Mouse (Mus musculus): ENCODE data around the gene Ift88. TPM values are rescaled to one million over a fixed set of nuclear protein-coding genes. Genes with fewer than 3 reads are reported as not detected.

The Ift88 gene
- polyA plus RNA-seq (2015; fragmentation: Nextera tagmentation; extraction: Ambion mirVana): 9.3 and 10.8 TPM in 2 replicates

- peak within 1 kb of the TSS; percentile 81 for H3K4me2 ChIP-seq (ENCODE audit: low read length)
- ATAC-seq (replicated peaks; ENCODE audit: low FRiP score, low read depth) (peak; percentile 97), DNase-seq (ENCODE audit: low spot score) (peak; percentile 95)
- H3K27ac ChIP-seq: peak within 1 kb of the TSS; percentile 28; the same call in 1 of the 2 replicates
- H3K4me1 ChIP-seq (replicated peaks; ENCODE audit: insufficient read depth, low read length): no peaks in the 10 kb centered on the region
- TF ChIP-seq CTCF (IDR thresholded peaks at IDR 0.05; ENCODE audit: low read depth): no peak
- H3K9me3 ChIP-seq (replicated peaks; ENCODE audit: low read length): no peaks in the 10 kb centered on the region
- WGBS: 3% methylated on average over 41 of the region's 42 CpGs
- H3K4me3 ChIP-seq (replicated peaks; ENCODE audit: low read depth, low read length): peak within 1 kb of the TSS; percentile 96
- H3K36me3 ChIP-seq (ENCODE audit: insufficient read depth, low read length): no peaks in the 10 kb centered on the region
- H3K27me3 ChIP-seq (ENCODE audit: insufficient read depth, low read length): no peaks in the 10 kb centered on the region
- peak within 1 kb of the TSS; percentile 74 for H3K9ac ChIP-seq (ENCODE audit: low read depth, low read length)
Measured at GRCm38 (mm10) chr14:57423432-57424211, at the start of gene Ift88. Ift88 (plus strand) TSS chr14:57424062.

DNA sequence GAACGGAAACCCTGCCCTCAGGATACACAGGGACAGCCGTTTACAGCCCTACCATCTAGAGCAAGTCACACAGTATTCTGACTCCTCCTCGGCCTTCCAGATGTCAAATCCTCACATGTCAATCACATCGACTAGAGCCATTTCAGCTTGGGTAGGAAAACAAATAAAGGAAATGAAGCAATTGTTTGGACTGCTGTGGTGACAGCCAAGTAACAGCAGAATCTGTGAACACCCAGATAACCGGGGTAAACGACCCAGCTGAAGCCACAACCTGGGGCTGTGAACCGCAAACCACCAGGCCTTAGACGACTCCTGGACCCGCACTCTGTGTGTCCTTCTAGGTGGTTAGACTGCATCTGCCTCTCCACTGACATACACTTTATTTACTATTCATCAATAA, 48.7 kb upstream of the Ift88 start:
- Histone ChIP-seq H3K27me3 (ENCODE audit: insufficient read depth, low read length) (no peaks in the 10 kb centered on the region), H3K27ac (no peak overlapping the region), H3K4me2 (ENCODE audit: low read length) (no peak overlapping the region), H3K9me3 (replicated peaks; ENCODE audit: low read length) (no peaks in the 10 kb centered on the region), H3K4me1 (replicated peaks; ENCODE audit: insufficient read depth, low read length) (no peaks in the 10 kb centered on the region), H3K9ac (ENCODE audit: low read depth, low read length) (no peak overlapping the region), H3K36me3 (ENCODE audit: insufficient read depth, low read length) (no peaks in the 10 kb centered on the region), H3K4me3 (replicated peaks; ENCODE audit: low read depth, low read length) (no peak overlapping the region)
- no peak for DNase-seq (ENCODE audit: low spot score)
- 81% methylated on average over 9 of the region's 9 CpGs for WGBS
- no peak for ATAC-seq (replicated peaks; ENCODE audit: low FRiP score, low read depth)
- TF ChIP-seq CTCF (IDR thresholded peaks at IDR 0.05; ENCODE audit: low read depth): no peak

- no peak overlapping the region for H3K9ac ChIP-seq (ENCODE audit: low read depth, low read length)
- no peak for ATAC-seq (replicated peaks; ENCODE audit: low FRiP score, low read depth)
- DNase-seq (ENCODE audit: low spot score): no peak
- no peaks in the 10 kb centered on the region for H3K27me3 ChIP-seq (ENCODE audit: insufficient read depth, low read length)
- H3K9me3 ChIP-seq (replicated peaks; ENCODE audit: low read length): no peaks in the 10 kb centered on the region
- H3K4me2 ChIP-seq (ENCODE audit: low read length): no peak overlapping the region
- no peaks in the 10 kb centered on the region for H3K4me1 ChIP-seq (replicated peaks; ENCODE audit: insufficient read depth, low read length)
- no peaks in the 10 kb centered on the region for H3K36me3 ChIP-seq (ENCODE audit: insufficient read depth, low read length)
- TF ChIP-seq CTCF (IDR thresholded peaks at IDR 0.05; ENCODE audit: low read depth): no peak
- WGBS: 59% methylated on average over 8 of the region's 8 CpGs
- H3K27ac ChIP-seq: no peak overlapping the region
- no peak overlapping the region for H3K4me3 ChIP-seq (replicated peaks; ENCODE audit: low read depth, low read length)
Measured at GRCm38 (mm10) chr14:57376016-57376415, 47.8 kb upstream of the Ift88 start.

GRCm38 (mm10) chr14:57376956-57377355, 46.9 kb upstream of the Ift88 start:
- no peak for TF ChIP-seq CTCF (IDR thresholded peaks at IDR 0.05; ENCODE audit: low read depth)
- peak overlapping the region; percentile 75; the same call in 1 of the 2 replicates for H3K27ac ChIP-seq
- 73% methylated on average over 9 of the region's 9 CpGs for WGBS
- no peaks in the 10 kb centered on the region for H3K36me3 ChIP-seq (ENCODE audit: insufficient read depth, low read length)
- H3K4me1 ChIP-seq (replicated peaks; ENCODE audit: insufficient read depth, low read length): no peaks in the 10 kb centered on the region
- no peak overlapping the region for H3K4me2 ChIP-seq (ENCODE audit: low read length)
- H3K9me3 ChIP-seq (replicated peaks; ENCODE audit: low read length): no peaks in the 10 kb centered on the region
- no peaks in the 10 kb centered on the region for H3K27me3 ChIP-seq (ENCODE audit: insufficient read depth, low read length)
- H3K4me3 ChIP-seq (replicated peaks; ENCODE audit: low read depth, low read length): no peak overlapping the region
- no peak overlapping the region for H3K9ac ChIP-seq (ENCODE audit: low read depth, low read length)
- DNase-seq (ENCODE audit: low spot score) (peak; percentile 15), ATAC-seq (replicated peaks; ENCODE audit: low FRiP score, low read depth) (peak; percentile 92)

GRCm38 (mm10) chr14:57377531-57377930, 46.3 kb upstream of the Ift88 start:
- H3K27me3 ChIP-seq (ENCODE audit: insufficient read depth, low read length): no peaks in the 10 kb centered on the region
- peak overlapping the region; percentile 75; the same call in 1 of the 2 replicates for H3K27ac ChIP-seq
- no peak for ATAC-seq (replicated peaks; ENCODE audit: low FRiP score, low read depth)
- no peak for TF ChIP-seq CTCF (IDR thresholded peaks at IDR 0.05; ENCODE audit: low read depth)
- no peaks in the 10 kb centered on the region for H3K36me3 ChIP-seq (ENCODE audit: insufficient read depth, low read length)
- no peak overlapping the region for H3K4me2 ChIP-seq (ENCODE audit: low read length)
- no peak overlapping the region for H3K4me3 ChIP-seq (replicated peaks; ENCODE audit: low read depth, low read length)
- H3K4me1 ChIP-seq (replicated peaks; ENCODE audit: insufficient read depth, low read length): no peaks in the 10 kb centered on the region
- H3K9ac ChIP-seq (ENCODE audit: low read depth, low read length): no peak overlapping the region
- WGBS: 67% methylated on average over 5 of the region's 5 CpGs
- DNase-seq (ENCODE audit: low spot score): no peak
- H3K9me3 ChIP-seq (replicated peaks; ENCODE audit: low read length): no peaks in the 10 kb centered on the region

GRCm38 (mm10) chr14:57385667-57386066, 38.2 kb upstream of the Ift88 start:
- H3K27me3 ChIP-seq (ENCODE audit: insufficient read depth, low read length): no peaks in the 10 kb centered on the region
- no peaks in the 10 kb centered on the region for H3K36me3 ChIP-seq (ENCODE audit: insufficient read depth, low read length)
- ATAC-seq (replicated peaks; ENCODE audit: low FRiP score, low read depth) (no peak), DNase-seq (ENCODE audit: low spot score) (no peak)
- H3K4me1 ChIP-seq (replicated peaks; ENCODE audit: insufficient read depth, low read length): 0 out of 2 replicates have a peak, but pooled peaks cover 3% of the 10 kb centered on the region
- WGBS: 68% methylated on average over 5 of the region's 5 CpGs
- H3K4me3 ChIP-seq (replicated peaks; ENCODE audit: low read depth, low read length): no peak overlapping the region
- H3K27ac ChIP-seq: no peak overlapping the region
- TF ChIP-seq CTCF (IDR thresholded peaks at IDR 0.05; ENCODE audit: low read depth): no peak
- H3K9me3 ChIP-seq (replicated peaks; ENCODE audit: low read length): no peaks in the 10 kb centered on the region
- no peak overlapping the region for H3K4me2 ChIP-seq (ENCODE audit: low read length)
- no peak overlapping the region for H3K9ac ChIP-seq (ENCODE audit: low read depth, low read length)
